Mouse (Mus musculus) testis, adult 2 months (tissue): ENCODE data around the gene Zfp512b. TPM values are rescaled to one million over a fixed set of nuclear protein-coding genes. Genes with fewer than 3 reads are reported as not detected.

Experiments
- H3K27ac ChIP-seq: fragments of 200-500 bp; 2 replicates; pipeline ENCODE4 v1.5.1; 2012; ENCODE audit warnings: low read depth, low read length; ENCODE audit not compliant: control insufficient read depth, insufficient read depth
- H3K27me3 ChIP-seq: fragments of 200-500 bp; 2 replicates; pipeline ENCODE4 v1.6.1; 2012; ENCODE audit warnings: mild to moderate bottlenecking, low read length, moderate library complexity; ENCODE audit not compliant: control insufficient read depth, insufficient read depth
- H3K36me3 ChIP-seq: fragments of 200-500 bp; 2 replicates; pipeline ENCODE4 v1.6.1; 2012; ENCODE audit warnings: mild to moderate bottlenecking, low read length; ENCODE audit not compliant: control insufficient read depth, insufficient read depth
- H3K4me1 ChIP-seq: fragments of 200-500 bp; 2 replicates; pipeline ENCODE4 v1.6.1; 2012; ENCODE audit warnings: low read length; ENCODE audit not compliant: control insufficient read depth, insufficient read depth
- H3K4me3 ChIP-seq: fragments of 200-500 bp; 2 replicates; pipeline ENCODE4 v1.5.1; 2012; ENCODE audit warnings: low read depth, mild to moderate bottlenecking, low read length, moderate library complexity, mixed read lengths; ENCODE audit not compliant: control insufficient read depth
- CTCF ChIP-seq: fragments of 200-500 bp; IDR thresholded peaks from 2 replicates; pipeline ENCODE4 v1.5.1; 2012; ENCODE audit warnings: low read depth, mild to moderate bottlenecking, inconsistent platforms, low read length, moderate library complexity; ENCODE audit not compliant: control insufficient read depth, insufficient read depth, insufficient replicate concordance
- POLR2A ChIP-seq: fragments of 200-500 bp; IDR thresholded peaks from 2 replicates; pipeline ENCODE4 v1.6.1; 2012; ENCODE audit warnings: low read depth, mild to moderate bottlenecking, inconsistent platforms, low read length, moderate library complexity; ENCODE audit not compliant: control insufficient read depth
- polyA plus RNA-seq: library from polyadenylated mRNA; depleted of rRNA; stranded (reverse); fragments of >200 nt; gene quantifications from 2 replicates; pipeline ENCODE4 v1.2.3, GENCODE M21; 2012

The Zfp512b gene
- polyA plus RNA-seq, 1 experiment: 83.2 TPM

DNA sequence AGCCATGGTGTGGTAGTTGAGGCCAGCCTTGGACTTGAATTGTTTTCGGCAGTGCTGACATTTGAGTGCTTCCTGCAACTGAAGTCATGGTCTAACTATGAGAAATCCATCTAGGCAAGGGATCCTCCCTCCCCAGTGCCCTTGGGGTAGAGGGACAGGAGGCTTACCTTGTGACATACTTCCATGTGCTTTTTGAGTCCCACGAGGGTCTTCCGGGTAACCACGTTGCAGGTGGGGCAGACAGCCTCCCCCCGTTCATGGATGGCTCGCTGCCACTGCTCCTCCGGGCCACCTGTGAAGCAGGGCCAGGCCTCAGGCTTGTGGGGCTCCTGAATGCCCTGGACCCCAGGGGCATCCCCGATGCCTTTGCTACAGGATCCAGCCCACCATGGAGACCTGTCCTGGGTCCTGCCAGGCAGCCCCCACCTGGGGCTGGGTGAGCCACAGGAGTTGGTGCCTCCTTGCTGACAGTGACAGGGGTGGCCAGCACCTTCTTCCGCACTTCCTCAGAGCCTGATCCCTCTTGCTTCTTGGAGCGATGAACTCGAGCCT, 4.3 kb downstream of the Zfp512b start:
- Histone ChIP-seq H3K27ac (no peak overlapping the region), H3K4me3 (no peak overlapping the region), H3K4me1 (peaks cover 4% of the 10 kb centered on the region), H3K36me3 (peaks cover 3% of the 10 kb centered on the region), H3K27me3 (no peaks in the 10 kb centered on the region)
- no peak for TF ChIP-seq POLR2A
- no peak for TF ChIP-seq CTCF

DNA sequence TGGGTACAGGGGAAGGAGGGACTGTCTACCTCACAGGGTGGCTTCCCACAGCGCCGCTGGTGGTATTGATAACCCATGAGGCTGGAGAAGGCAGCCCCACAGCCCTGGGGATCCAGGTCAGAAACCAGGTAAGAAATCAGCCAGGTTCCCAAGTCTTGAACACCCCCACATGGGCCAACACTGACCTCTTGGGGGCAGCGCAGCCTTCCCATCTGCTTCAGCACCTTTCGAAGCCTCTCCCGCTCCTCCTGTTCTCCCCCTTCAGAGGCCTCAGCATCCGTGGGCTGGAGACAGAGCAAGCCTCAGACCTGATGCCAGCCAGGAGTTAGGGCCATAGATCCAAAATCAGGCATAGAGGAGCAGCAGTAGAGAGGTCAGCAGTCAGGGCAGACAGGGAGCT, 4.8 kb downstream of the Zfp512b start:
- Histone ChIP-seq H3K27me3 (no peaks in the 10 kb centered on the region), H3K36me3 (peaks cover 3% of the 10 kb centered on the region), H3K4me1 (peaks cover 4% of the 10 kb centered on the region), H3K27ac (no peak overlapping the region), H3K4me3 (no peak overlapping the region)
- TF ChIP-seq CTCF: no peak
- no peak for TF ChIP-seq POLR2A

DNA sequence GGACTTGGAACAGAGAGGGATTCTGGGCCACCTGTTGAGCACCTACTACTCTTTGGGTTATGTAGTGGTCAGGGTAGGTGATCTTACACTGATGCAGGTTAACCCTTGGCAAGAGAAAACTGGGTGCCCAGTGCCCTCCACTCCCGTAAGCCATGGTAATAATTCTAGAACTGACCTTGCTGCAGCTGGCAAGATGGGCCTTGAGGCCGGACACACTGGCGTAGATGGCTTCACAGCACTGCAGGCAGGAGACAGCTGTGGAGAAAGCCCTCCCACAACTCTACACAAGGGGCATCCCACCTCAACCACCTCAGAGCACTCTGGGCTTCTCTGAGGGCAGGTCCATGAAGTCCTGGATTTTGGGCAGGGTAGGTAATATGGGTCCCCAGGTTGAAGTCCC, 6.5 kb downstream of the Zfp512b start:
- Histone ChIP-seq H3K4me1 (peaks cover 6% of the 10 kb centered on the region), H3K36me3 (peaks cover 3% of the 10 kb centered on the region), H3K4me3 (no peak overlapping the region), H3K27me3 (no peaks in the 10 kb centered on the region), H3K27ac (no peak overlapping the region)
- TF ChIP-seq CTCF (no peak), POLR2A (no peak)

DNA sequence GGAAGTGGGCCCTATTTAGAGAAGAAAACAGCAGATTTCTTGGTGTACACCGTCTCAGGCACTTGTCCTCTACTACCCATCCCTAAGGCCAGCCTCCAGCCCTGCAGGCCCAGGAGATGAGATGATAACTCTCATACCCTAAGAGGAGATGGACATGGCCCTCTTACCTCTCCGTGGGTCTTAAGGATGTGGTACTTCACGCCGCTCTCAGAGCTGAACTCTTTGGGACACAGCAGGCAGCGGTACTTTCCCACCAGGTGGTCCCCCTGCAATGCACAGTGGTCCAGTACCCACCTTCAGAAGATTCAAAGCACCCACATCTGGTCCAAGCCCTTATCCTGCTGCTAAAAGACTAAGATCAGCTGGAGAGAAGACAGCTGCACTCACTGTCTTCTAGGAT, 7.1 kb downstream of the Zfp512b start:
- Histone ChIP-seq H3K4me3 (no peak overlapping the region), H3K4me1 (peaks cover 10% of the 10 kb centered on the region), H3K36me3 (peaks cover 3% of the 10 kb centered on the region), H3K27ac (no peak overlapping the region), H3K27me3 (no peaks in the 10 kb centered on the region)
- TF ChIP-seq CTCF: no peak
- no peak for TF ChIP-seq POLR2A

DNA sequence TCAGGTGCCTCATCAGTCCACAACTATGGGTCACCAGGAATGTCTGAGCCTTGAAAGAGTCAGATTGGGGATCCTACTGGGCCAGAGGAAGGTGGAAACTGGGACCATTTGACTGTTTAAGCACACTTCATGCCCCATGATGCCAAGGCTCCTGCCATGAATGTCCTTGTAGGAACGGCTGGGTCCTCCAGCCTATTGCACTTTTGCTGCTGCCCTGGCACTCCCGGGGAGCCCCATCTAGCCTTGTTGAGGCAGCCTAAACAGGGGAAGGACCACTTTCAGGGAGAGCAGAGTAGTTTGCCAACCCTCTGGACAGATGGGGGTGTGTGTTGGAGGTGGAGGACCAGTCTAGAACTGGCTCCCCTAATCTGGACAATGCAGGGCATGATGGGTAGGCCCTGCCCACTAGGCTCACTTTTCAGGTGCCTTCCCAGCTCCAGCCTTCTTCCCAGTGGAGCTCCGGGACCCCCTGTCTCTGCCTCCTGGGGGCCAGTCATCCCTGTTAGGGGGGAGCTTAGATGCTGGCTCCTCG, 8.1 kb downstream of the Zfp512b start, which contains the start of gene Uckl1:
Uckl1 (minus strand) TSS at position 482 of the 532 bp plus-strand sequence.
- H3K4me1 ChIP-seq: peaks cover 11% of the 10 kb centered on the region
- no peak within 1 kb of the TSS for H3K4me3 ChIP-seq
- TF ChIP-seq CTCF: no peak
- TF ChIP-seq POLR2A: no peak
- no peaks in the 10 kb centered on the region for H3K27me3 ChIP-seq
- H3K27ac ChIP-seq: no peak within 1 kb of the TSS
- peaks cover 3% of the 10 kb centered on the region for H3K36me3 ChIP-seq

DNA sequence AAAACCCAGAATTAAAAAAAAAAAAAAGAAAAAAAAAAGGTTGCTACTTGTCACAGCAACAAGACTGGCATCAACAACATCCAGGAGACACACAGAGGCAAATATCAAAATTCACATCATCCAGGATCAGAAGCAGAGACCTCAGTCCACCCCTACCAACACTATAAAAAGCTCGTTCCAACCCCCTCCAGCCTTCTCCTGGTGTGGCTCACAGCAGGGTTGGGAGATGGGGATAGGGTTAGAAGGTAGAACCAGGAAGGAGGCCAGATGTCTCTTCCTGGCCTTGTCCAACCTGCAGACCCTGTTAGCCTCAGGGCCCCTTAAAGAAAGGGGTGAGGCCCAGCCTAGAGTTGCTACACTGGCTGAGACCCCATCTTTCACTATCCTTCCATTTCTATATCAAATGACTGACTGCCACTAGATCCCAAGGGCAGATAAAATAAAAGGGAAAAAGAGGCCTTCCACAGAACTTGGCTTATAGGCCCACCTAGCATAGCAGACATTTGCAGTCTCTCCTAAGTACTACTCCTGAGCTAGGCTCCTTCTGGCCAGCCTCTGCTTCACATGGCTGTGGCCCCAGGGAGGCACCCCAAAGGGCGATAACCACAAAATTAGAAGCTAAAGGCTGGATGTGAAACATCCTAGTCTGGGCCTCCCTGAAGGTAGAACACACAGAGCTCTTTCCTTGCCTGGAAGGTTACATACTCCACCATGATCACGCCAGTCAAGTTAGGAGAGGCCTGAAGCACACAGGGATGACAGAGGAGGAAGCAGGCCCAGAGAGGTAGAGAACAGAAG, 8.9 kb downstream of the Zfp512b start:
- H3K27me3 ChIP-seq: no peaks in the 10 kb centered on the region
- no peak overlapping the region for H3K4me3 ChIP-seq
- TF ChIP-seq POLR2A: no peak
- TF ChIP-seq CTCF: no peak
- H3K4me1 ChIP-seq: peaks cover 13% of the 10 kb centered on the region
- H3K36me3 ChIP-seq: peaks cover 3% of the 10 kb centered on the region
- H3K27ac ChIP-seq: no peak overlapping the region

DNA sequence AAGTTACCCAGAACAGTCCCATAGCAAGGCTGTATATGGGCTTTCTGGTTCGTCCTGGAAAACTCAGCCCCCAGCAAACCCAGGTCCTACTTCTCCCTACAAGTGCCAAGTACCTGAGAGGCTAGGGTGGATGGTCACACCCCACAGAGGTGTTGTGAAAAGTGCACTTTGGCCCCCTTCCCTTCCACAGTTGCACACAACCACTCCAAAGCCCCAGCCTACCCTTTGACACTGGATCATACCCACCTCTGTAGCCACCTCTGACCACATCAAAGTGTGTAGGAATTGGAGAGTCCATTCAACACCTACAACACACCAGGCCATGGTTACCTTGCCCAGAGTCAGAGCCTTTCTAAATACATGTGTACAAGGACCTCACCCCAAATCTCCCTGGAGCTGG, 9.7 kb downstream of the Zfp512b start:
- peaks cover 1% of the 10 kb centered on the region for H3K36me3 ChIP-seq
- H3K4me1 ChIP-seq: peaks cover 13% of the 10 kb centered on the region
- H3K27ac ChIP-seq: no peak overlapping the region
- TF ChIP-seq POLR2A (no peak), CTCF (no peak)
- no peak overlapping the region for H3K4me3 ChIP-seq
- H3K27me3 ChIP-seq: no peaks in the 10 kb centered on the region
